Mouse (Mus musculus): ENCODE measurements around the gene Tbl3. TPM values are rescaled to one million over a fixed set of nuclear protein-coding genes. Genes with fewer than 3 reads are reported as not detected.

Gene Tbl3
- total RNA-seq, 2 experiments from 2014 or later, result 28.5 to 30.5 TPM

DNA sequence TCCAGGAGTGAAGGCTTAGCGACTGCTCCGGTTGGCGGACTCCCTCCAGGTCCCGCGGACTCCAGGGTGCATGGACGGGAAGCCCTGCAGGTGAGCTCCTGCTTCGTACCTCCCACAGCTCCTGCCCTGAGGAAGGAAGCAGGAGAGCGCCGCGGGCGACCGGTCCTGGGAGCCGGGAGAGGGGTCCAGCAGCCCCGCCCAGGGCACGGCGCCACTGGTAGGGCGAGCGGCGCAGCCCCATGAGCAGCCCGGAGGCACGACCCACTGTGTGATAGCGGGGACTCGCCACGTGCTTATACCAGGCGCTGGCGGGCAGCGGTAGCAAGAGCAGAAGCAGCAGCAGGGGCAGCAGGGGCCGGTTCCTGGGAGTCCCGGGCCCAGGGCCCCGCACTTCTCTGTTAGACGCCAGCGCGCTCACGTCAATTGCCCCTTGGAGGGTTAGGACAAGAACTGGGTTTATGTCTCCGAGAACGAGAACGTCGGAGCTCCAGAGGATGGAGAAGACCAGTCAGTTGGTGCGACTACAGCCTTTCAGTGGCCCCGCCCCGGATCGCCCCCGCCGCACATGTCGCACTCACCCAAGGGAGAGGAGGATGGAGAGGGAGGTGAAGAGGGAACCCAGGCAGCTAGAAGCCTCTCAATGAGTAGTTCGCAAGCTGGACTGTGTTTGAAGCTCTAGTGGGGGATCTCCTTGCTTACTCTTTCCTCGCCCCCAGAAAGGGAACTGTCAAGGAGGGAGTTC is 49.3 kb downstream of the Tbl3 start, which contains the start of gene Npw:
Gene Npw, minus strand, starts transcription at position 441 of the 742 bp plus-strand sequence.
- DNase-seq (ENCODE audit: low spot score in 2 of 2), result no peak

DNA sequence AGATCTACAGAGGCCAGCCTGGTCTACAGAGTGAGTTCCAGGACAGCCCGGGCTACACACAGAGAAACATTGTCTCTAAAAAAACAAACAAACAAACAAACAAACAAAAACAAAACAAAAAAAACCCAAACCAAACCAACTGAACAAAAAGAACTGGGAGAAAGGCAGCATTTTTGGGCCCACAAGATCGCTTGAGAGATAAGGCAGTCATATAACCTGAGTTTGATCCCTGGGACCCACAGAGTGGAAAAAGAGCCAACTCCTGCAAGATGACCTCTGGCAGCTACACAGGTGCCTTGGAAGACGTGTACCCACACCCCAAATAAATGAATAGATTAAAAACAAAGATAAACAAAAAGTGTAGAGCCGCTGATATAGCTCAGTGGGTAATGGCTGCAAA is 52.5 kb downstream of the Tbl3 start:
- no peak for DNase-seq (ENCODE audit: low spot score in 2 of 2)

DNA sequence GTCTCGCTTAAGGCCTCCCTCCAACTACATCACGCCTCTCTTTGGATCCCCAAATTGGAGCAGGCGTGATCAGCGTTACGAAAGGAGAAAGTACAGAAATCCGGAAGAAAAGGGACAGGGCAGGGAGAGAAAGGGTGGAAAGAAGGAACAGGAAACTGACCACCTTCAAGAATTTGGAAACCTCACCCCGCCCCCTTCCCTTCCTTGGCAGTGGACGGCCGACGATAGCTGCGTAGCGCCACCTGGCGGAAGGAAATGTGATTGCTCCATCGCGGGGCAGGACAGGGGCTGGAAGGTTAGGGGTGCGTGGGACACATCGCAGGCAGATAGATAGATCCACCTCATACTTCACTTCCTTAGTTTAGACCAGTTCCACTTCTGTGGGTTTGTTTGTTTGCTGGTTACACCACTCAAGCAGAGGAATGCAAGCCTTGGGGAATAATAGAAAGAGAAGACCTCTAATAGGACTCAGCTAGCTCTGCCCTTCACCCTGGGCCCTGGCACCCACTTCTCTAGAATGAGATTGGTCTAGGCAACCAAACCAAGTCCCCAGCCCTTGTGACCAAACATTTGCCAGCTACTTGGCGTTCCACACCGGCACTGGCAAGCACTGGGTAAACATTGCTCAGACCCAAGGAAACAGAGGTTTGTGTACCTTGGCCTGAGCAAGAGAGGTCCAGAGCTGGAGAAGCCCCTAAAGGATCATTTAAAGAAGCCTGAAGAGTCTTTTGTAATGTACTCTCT is 53.3 kb downstream of the Tbl3 start:
- peak; percentile 66 to 67 for DNase-seq (ENCODE audit: low spot score in 2 of 2)

DNA sequence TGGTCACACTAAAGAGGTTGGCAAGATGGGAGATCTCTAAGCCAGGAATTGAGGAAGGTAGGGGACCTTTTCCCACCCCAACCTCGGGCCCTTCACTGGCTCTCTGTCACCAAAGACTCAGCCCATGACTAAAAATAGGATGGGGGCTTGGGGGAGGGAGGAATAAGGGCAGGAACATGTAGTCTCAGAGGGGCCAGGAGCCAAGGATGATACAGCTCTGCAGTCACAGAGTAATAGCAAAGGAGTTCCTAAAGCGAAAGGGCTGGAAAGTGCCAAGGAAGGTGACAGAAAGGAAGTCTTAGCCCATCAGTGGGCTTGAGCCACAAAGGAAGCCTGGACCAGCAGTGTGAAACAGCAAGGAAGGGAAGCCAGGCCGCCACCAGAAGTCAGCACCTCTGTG is 55.6 kb downstream of the Tbl3 start:
- DNase-seq (ENCODE audit: low spot score in 2 of 2), result no peak

DNA sequence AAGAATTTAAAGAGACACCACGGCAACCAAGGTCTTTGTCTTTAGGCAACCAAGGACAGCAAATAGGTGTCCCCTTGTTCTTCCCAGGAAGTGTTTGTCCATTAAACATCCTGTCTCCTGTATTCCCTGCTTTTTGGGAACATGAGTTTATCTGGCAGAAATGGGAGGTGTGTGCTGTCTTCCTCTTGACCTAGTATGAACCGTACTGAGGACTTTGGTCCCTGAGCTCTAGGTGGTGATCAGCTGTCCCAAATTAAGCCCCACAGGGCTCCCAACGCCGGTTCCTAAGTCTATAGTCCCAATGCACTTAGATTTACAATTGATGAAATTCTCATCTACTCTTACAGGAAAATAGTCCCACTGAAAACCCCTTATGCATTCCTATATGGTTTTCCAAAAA is 56.7 kb downstream of the Tbl3 start:
- DNase-seq (ENCODE audit: low spot score in 2 of 2), result no peak

DNA sequence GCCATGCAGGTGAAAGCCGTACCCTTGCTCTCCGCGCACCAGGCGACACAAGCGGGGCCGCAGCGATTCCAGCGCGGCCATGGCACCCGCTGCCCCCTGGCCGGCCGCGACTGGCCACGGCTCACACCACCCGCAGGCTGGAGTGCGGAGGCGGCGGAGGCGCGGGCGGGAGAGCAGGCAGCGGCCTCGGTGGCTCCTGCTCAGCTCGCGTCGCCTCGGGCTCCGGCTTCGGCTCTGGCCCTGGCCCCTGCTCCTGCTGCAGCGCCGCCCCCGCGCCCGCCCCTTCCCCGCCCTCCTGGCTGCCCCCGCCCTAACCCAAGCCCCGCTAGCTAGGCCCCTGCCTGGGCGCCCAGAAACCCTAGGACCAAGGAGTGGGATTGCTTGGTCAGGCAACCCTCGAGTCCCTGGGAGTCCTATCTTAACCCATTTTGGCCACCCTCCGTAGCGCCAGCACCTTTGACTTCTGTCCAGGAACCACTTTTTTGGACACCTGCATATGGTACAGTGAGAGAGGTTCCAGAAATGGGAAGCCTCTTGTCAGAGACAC is 57.3 kb downstream of the Tbl3 start, which contains the start of gene Slc9a3r2:
Gene Slc9a3r2, minus strand, starts transcription at position 258 of the 547 bp plus-strand sequence.
- DNase-seq (ENCODE audit: low spot score in 2 of 2), result peak; percentile 36 to 55

DNA sequence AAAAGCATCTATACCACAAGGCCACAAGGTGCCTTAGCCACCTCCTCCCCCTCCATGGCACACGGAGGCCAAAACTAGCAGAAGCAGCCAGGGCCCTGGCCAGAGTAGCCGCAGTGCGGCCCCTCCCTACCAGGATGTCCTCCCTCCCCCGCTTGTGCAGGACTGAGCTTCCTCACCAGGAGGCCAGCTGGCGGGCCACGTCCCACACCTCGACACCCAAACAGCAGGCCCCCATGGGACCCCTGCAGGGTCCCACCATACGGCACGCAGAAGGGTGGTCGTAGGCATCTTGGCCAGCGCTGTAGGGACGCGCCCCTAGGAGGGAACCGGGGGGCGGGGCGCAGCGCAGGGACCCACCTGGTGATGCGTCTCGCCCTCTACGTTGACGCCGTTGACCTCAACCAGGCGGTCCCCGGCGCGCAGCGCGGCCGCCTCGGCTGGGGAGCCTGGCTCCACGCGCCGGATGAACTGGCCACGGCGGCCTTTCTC is 57.8 kb downstream of the Tbl3 start:
- no peak for DNase-seq (ENCODE audit: low spot score in 2 of 2)

DNA sequence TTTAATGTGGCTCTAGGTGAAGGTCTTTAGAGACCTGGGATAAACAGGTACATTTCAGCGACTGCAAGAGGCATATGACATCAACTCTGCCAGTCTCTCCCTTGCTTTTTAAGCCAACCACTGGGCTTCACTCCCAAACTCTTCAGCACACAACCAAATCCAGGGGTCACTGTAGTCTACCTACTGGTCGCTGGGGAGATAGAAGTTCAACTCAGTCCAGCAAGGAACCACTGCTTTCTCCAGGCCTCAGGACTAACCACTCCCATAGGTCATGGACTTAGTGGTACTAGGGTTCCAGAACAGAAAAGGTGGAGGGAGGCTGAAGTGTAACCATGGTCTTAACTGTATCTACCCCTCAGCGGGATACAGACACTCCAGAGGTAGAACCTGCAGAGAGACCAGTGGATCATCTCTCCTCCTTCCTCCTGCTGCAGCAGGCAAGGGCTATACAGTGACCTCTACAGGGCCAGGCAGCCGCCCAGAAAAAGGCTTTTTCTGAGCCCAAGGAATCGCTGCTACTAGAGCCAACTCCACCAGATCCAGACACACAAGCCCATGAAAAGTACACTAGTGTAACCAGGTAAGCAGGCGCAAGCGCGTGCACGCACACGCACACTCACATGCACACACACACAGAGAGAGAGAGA is 58.6 kb downstream of the Tbl3 start:
- no peak for DNase-seq (ENCODE audit: low spot score in 2 of 2)

Other genes with a start within 250 kb of the Tbl3 start
- gene E4f1, start 237.3 kb downstream of the Tbl3 start, total RNA-seq (2021), result 10 to 100 TPM; 32.5 to 34.3 TPM
- 10 to 100 TPM; 69.6 to 70.1 TPM for gene Pgp, start 237.3 kb downstream of the Tbl3 start, total RNA-seq (2021)
- gene Bricd5, start 233.8 kb downstream of the Tbl3 start, total RNA-seq (2021), result 1 to 10 TPM; 2.0 to 2.1 TPM
- 10 to 100 TPM; 34.9 to 35.3 TPM for gene Mlst8, start 228.6 kb downstream of the Tbl3 start, total RNA-seq (2021)
- gene Caskin1, start 219.1 kb downstream of the Tbl3 start, total RNA-seq (2021), result 100 to 1,000 TPM; 123 to 129 TPM
- gene Traf7, start 179.7 kb downstream of the Tbl3 start, total RNA-seq (2021), result 10 to 100 TPM; 64.2 to 83.9 TPM
- 10 to 100 TPM; 45.8 to 50.0 TPM for gene Rab26, start 173.4 kb downstream of the Tbl3 start, total RNA-seq (2021)
- 10 to 100 TPM; 67.5 to 71.2 TPM for gene Pkd1, start 157.8 kb downstream of the Tbl3 start, total RNA-seq (2021)
- 100 to 1,000 TPM; 136 to 153 TPM for gene Tsc2, start 75.0 kb downstream of the Tbl3 start, total RNA-seq (2021)
- 1 to 10 TPM; 4.1 to 7.4 TPM for gene Nthl1, start 75.0 kb downstream of the Tbl3 start, total RNA-seq (2021)
- 10 to 100 TPM; 47.3 to 52.7 TPM for gene Slc9a3r2, start 57.3 kb downstream of the Tbl3 start, total RNA-seq (2021)
- gene Npw, start 49.2 kb downstream of the Tbl3 start, total RNA-seq (2021), result 1 to 10 TPM; 2.1 TPM
- gene Zfp598, start 38.0 kb downstream of the Tbl3 start, total RNA-seq (2021), result 10 to 100 TPM; 41.4 to 45.5 TPM
- gene Syngr3, start 17.7 kb downstream of the Tbl3 start, total RNA-seq (2021), result 100 to 1,000 TPM; 191 to 195 TPM
- 10 to 100 TPM; 20.6 to 23.9 TPM for gene Gfer, start 11.5 kb downstream of the Tbl3 start, total RNA-seq (2021)
- 1 to 10 TPM; 1.9 to 2.1 TPM for gene Noxo1, start 11.4 kb downstream of the Tbl3 start, total RNA-seq (2021)
- under 1 TPM in 1 of 2 experiments, not detected in 1; 0.56 TPM for gene Rnf151, start 10.4 kb upstream of the Tbl3 start, total RNA-seq (2021)
- gene Rps2, start 10.5 kb upstream of the Tbl3 start, total RNA-seq (2021), result 100 to 1,000 TPM; 268 to 301 TPM
- gene Ndufb10, start 16.8 kb upstream of the Tbl3 start, total RNA-seq (2021), result 100 to 1,000 TPM; 220 to 246 TPM
- gene Rpl3l, start 20.2 kb upstream of the Tbl3 start, total RNA-seq (2021), result under 1 TPM; 0.40 to 0.65 TPM
- gene Msrb1, start 29.0 kb upstream of the Tbl3 start, total RNA-seq (2021), result 10 to 100 TPM; 34.9 to 37.2 TPM
- 1 to 10 TPM in 1 of 2 experiments, under 1 TPM in 1; 0.30 to 1.0 TPM for gene Hs3st6, start 45.3 kb upstream of the Tbl3 start, total RNA-seq (2021)
- gene Meiob, start 96.6 kb upstream of the Tbl3 start, total RNA-seq (2021), result not detected
- gene Hagh, start 132.5 kb upstream of the Tbl3 start, total RNA-seq (2021), result 100 to 1,000 TPM; 136 to 146 TPM
- gene Fahd1, start 142.7 kb upstream of the Tbl3 start, total RNA-seq (2021), result 10 to 100 TPM; 17.6 to 21.5 TPM
- not detected for gene Igfals, start 158.3 kb upstream of the Tbl3 start, total RNA-seq (2021)
- gene Nubp2, start 178.7 kb upstream of the Tbl3 start, total RNA-seq (2021), result 10 to 100 TPM; 30.4 to 31.0 TPM
- gene Spsb3, start 179.0 kb upstream of the Tbl3 start, total RNA-seq (2021), result 10 to 100 TPM; 60.3 to 60.7 TPM
- 10 to 100 TPM; 47.5 to 51.1 TPM for gene Eme2, start 187.4 kb upstream of the Tbl3 start, total RNA-seq (2021)
- 10 to 100 TPM; 69.0 to 72.9 TPM for gene Mrps34, start 187.5 kb upstream of the Tbl3 start, total RNA-seq (2021)
- 10 to 100 TPM; 51.8 to 54.1 TPM for gene Nme3, start 188.8 kb upstream of the Tbl3 start, total RNA-seq (2021)
- 100 to 1,000 TPM; 383 to 387 TPM for gene Mapk8ip3, start 229.3 kb upstream of the Tbl3 start, total RNA-seq (2021)